Mouse (Mus musculus): ENCODE measurements around the gene Wnk1. TPM values are rescaled to one million over a fixed set of nuclear protein-coding genes. Genes with fewer than 3 reads are reported as not detected.

Gene Wnk1
- total RNA-seq (2023; ENCODE audit: inconsistent age), result 287 to 325 TPM (median 312 TPM) in 4 replicates

GRCm38 (mm10) chr6:120038366-120039255 lies at the start of gene Wnk1:
Gene Wnk1, minus strand, starts transcription at chr6:120038672.

GRCm38 (mm10) chr6:119902204-119903080 lies 136.0 kb downstream of the Wnk1 start, which contains the start of gene Rad52:
Gene Rad52, plus strand, starts transcription at chr6:119902698.

Other genes with a start within 250 kb of the Wnk1 start
- gene Erc1, start 190.5 kb downstream of the Wnk1 start, total RNA-seq (2023; ENCODE audit: inconsistent age), result 11.4 to 12.5 TPM (median 11.9 TPM) in 4 replicates
- 20.9 to 22.7 TPM (median 22.2 TPM) in 4 replicates for gene Rad52, start 136.0 kb downstream of the Wnk1 start, total RNA-seq (2023; ENCODE audit: inconsistent age)
- not detected in 4 replicates for gene Ninj2, start 54.7 kb upstream of the Wnk1 start, total RNA-seq (2023; ENCODE audit: inconsistent age)